Mouse (Mus musculus): ENCODE data around the gene Gm9376. TPM values are rescaled to one million over a fixed set of nuclear protein-coding genes. Genes with fewer than 3 reads are reported as not detected.

The Gm9376 gene
- not detected for total RNA-seq (2021)
- long read RNA-seq, experiment 1, result 0 reads
- long read RNA-seq, experiment 2, result 0 reads

DNA sequence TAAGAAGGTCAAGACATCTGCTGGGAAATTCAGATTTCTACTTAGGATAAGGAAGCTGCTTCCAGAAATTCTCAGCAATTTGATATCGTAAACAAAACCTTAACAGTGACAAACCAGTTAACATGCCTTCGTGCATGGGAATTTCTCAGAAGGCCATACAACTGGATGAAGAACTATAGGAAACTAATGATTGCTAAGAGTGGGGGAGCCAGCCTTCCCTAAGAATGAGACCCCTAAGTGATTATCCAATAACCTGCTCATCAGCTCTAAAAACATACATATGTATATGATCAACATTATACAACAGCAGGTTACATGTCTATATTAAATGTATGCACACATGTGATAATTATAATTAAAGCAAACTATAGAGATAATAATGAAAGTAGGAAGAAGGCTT, at the start of gene Gm9376:
Gm9376 (plus strand) TSS at position 301 of the 400 bp plus-strand sequence.
- DNase-seq (ENCODE audit: low spot score in 2 of 2), result no peak

GRCm38 (mm10) chr14:118220885-118221284, 45.9 kb upstream of the Gm9376 start:
- no peak for DNase-seq (ENCODE audit: low spot score in 2 of 2)

DNA sequence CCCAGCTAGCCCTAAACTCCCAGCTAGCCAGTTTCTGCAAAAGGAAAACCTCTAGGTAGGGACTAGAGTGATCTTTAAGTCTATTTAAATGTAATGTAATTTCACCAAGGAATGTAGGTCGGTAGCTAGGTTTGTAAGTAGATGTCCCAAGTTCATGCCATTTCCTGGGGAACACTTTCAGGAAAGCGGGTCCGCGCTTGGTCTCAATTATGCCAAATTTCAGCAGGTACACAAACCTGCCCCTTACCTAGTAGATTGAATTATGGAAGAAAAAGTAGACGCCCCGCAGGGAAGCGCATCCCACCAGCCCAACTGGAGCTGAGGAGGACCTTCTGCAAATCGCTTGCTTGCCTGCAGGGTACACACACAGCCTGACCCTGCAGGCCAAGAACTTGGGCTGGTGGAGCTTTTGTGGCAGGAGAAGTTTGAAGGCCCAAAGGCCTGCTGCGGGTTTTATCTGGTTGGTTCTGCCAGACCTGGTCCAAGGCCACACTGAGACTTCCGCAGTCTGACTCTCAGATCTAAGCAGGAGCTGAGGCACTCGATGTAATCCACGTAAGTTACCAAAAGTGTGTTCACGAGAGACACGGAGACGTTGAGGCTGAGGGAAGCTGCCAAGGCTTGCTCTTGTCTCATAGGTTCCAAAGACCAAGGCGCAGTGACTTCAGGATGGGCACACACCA, 41.6 kb upstream of the Gm9376 start:
- DNase-seq (ENCODE audit: low spot score in 2 of 2), result no peak

- no peak for DNase-seq (ENCODE audit: low spot score in 2 of 2)
Measured at GRCm38 (mm10) chr14:118225911-118226310, 40.8 kb upstream of the Gm9376 start.

- no peak for DNase-seq (ENCODE audit: low spot score in 2 of 2)
Measured at GRCm38 (mm10) chr14:118226471-118227155, 40.1 kb upstream of the Gm9376 start.

DNA sequence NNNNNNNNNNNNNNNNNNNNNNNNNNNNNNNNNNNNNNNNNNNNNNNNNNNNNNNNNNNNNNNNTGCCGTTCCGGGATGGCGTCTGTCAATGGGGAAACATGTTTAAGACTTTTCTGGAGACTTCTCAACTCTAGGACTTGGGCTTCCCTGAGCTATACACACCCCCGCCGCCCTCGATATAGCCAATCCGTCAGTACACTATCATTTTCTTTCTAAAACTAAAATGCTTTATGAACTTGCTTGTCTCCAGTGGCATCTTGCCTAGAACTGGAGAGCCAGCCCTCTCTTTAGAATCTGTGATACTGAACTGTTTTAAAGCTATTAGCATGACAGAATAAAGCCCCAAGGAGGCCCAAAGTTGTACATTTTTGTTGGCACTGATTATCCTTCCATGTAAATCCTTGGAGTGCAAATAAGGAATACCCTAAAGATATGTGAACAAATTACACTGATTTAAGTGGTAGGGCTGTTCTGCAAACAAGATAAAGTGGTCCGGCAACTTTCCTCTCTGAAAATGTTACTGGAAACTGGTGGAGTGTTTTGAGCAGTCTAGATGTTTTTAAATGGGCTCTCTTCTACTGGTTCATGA, 34.3 kb upstream of the Gm9376 start:
- no peak for DNase-seq (ENCODE audit: low spot score in 2 of 2)

GRCm38 (mm10) chr14:118233786-118234540, 32.8 kb upstream of the Gm9376 start:
- DNase-seq (ENCODE audit: low spot score in 2 of 2), result no peak

GRCm38 (mm10) chr14:118234541-118235210, 32.1 kb upstream of the Gm9376 start:
- no peak for DNase-seq (ENCODE audit: low spot score in 2 of 2)

DNA sequence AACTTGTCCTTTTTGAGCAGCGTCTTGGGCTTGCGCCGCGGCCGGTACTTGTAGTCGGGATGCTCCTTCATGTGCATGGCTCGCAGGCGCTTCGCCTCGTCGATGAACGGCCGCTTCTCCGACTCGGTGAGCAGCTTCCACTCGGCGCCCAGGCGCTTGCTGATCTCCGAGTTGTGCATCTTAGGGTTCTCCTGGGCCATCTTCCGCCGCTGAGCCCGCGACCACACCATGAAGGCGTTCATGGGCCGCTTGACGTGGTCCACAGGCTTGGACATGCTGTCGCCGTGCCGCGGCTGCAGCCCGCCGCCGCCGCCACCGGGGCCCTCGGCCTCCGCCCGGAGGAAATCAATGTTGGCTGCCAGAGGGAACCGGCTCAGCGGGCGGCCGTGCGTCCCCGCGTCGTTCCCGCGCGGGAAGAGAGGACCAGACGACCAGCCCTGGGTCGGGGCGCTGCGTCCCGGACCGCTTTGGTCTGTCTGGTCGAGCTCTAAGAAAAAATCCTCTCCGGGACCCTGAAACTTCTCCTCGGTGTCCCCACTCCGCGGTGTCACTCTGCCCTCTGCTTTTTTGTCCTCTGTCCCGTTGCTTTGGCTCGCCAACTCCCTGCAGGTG, 31.3 kb upstream of the Gm9376 start:
- no peak for DNase-seq (ENCODE audit: low spot score in 2 of 2)

DNA sequence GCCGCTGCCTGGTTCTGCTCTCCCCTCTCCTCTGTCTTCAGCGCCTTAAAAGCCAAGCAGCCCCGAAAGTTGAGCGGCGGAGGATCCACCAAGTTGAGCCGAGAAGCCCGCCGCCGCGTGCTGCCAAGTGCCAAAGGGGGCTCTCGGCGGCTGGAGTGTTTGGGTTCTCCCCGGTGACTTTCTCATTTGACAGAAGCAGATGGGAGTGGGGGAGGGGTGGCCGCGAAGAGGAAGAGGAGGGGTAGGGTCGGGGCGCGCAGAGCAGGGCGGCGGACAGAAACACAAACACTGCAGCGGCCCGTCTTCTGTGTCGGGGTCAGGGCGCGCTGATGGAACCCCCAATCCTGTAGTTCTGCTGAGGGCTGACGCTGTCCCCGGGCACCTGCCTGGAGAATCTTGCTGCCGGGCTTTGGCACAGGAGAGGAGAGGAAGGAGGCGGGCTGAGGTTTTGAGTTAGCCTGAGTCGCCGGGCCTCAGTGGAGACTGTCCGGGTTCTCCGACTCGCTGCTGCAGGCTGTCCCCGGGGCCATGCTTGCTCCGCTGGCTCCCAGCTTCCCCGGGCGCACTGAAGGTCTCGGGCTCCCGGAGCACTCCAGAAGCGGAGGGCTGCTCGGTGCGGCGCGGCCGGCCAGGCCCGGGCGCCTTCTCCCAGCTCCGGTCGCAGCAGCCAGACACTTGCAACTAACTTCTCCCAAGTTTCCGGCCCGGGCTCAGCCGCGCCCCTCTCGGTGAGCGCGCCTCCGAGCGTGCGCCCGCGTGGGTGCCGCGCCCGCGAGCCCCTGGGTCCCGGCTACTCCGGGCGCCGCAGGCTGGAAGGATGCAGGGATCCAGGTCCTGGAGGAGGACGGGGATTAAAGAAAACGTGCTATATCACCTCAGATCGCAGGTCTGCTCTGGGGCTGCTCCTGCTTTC, 30.5 kb upstream of the Gm9376 start:
- no peak for DNase-seq (ENCODE audit: low spot score in 2 of 2)

DNA sequence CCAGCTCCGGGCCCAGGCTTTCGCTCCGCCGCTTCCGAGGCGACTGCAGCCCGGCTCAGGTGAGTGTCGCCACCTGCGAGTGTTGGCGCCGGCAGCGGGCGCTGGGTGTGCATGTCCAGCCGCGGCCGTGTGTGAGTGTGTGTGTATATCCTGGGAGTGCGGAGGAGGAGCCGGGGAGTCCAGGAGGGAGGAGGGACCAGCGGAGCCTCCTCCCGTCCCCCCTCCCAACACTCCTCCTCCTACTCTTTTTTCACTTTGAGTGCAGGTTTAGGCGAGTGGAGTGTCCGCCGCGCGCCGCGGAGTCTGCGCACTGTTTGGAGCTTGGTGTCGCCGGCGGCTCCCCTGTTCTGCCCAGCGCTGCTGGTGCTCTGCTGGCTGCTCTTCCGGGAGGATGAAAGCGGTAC, 29.9 kb upstream of the Gm9376 start, which contains the start of gene Sox21:
Sox21 (minus strand) TSS at position 145 of the 404 bp plus-strand sequence.
- no peak for DNase-seq (ENCODE audit: low spot score in 2 of 2)

DNA sequence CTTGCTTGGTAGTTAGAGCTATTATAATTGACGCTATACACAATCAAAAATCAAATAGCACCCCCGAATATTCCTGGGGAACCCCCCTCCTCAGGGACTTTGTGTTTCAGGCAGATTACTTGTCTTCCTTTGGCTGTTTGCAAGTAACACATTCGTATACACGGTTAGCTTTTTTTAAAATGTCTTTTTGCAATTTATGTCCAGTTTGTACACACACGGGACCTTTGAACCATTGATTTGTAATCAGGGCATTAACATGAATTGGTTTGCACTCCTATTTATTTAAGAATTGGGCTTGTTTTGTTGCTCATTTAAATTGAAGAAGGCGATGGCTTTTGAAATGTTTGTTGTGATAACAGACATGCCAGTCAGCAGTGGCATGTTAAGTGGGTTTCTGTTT, 29.0 kb upstream of the Gm9376 start:
- DNase-seq (ENCODE audit: low spot score in 2 of 2), result no peak

DNA sequence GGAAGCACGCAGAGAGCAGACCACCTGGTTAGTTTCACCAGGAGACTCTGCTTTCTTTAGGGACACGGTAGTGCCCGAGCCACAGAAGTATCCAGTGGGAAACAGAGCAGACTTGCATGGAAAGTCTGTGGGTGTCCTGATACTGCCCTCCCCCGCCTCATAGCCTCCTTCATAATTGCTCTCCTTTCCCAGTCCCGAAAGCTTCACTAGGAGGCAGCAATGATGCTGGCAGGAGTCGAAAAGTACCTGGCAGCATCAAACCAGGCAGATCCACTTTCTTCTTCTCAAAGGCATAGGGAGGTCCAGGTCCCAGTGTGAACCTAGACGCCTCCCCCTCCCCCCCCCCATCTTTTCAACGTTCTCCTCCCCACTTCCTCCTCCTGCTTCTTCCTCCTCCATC, 27.4 kb upstream of the Gm9376 start:
- no peak for DNase-seq (ENCODE audit: low spot score in 2 of 2)

GRCm38 (mm10) chr14:118241416-118241815, 25.3 kb upstream of the Gm9376 start:
- DNase-seq (ENCODE audit: low spot score in 2 of 2), result no peak

DNA sequence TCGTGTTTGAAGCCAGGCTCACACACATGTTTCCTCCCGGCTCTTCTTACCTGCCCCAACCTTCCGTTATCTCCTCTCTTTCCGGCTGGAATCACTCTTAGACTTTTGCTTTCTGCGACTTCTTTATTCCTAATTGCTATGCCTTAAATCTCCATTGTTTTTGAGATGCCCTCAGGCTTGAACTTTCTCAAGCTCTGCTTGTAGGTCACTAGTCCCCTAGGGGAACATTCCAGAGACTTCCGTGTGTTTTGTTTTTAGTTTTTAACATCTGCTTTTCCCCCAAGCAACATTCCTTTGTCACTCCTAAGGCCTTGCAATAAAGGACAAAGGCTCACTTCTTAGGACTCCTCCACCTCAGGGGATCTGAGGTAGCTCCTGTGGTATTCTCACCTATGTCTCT, 13.4 kb upstream of the Gm9376 start:
- DNase-seq (ENCODE audit: low spot score in 2 of 2), result no peak

- no peak for DNase-seq (ENCODE audit: low spot score in 2 of 2)
Measured at GRCm38 (mm10) chr14:118268849-118269248, 2.1 kb downstream of the Gm9376 start.

- no peak for DNase-seq (ENCODE audit: low spot score in 2 of 2)
Measured at GRCm38 (mm10) chr14:118272594-118273555, 6.1 kb downstream of the Gm9376 start.
